Mouse (Mus musculus) kidney, embryonic 15.5 days (tissue): ENCODE data around the gene Slc39a11. TPM values are rescaled to one million over a fixed set of nuclear protein-coding genes. Genes with fewer than 3 reads are reported as not detected.

Experiments used
- ATAC-seq: fragments of 200-750 bp; cut with Nextera tagmentation; replicated peaks from 2 replicates; pipeline ENCODE4 v1.8.0; 2017; ENCODE audit warnings: moderate TSS enrichment; ENCODE audit not compliant: low FRiP score
- H3K27ac ChIP-seq: fragments of 300-500 bp; sonication (generic); 2 replicates; pipeline ENCODE4 v1.5.1; 2015; ENCODE audit warnings: mild to moderate bottlenecking, inconsistent platforms
- H3K27me3 ChIP-seq: fragments of 300-500 bp; sonication (generic); 2 replicates; pipeline ENCODE4 v1.6.1; 2015; ENCODE audit warnings: inconsistent platforms
- H3K36me3 ChIP-seq: fragments of 300-500 bp; sonication (generic); 2 replicates; pipeline ENCODE4 v1.6.1; 2015; ENCODE audit warnings: inconsistent platforms
- H3K4me1 ChIP-seq: fragments of 300-500 bp; sonication (generic); 2 replicates; pipeline ENCODE4 v1.6.1; 2015; ENCODE audit warnings: inconsistent platforms
- H3K4me2 ChIP-seq: fragments of 300-500 bp; sonication (generic); 2 replicates; pipeline ENCODE4 v1.6.1; 2015; ENCODE audit warnings: moderate library complexity, mild to moderate bottlenecking, inconsistent platforms
- H3K4me3 ChIP-seq: fragments of 300-500 bp; sonication (generic); replicated peaks from 2 replicates; pipeline ENCODE4 v1.5.1; 2015; ENCODE audit warnings: mild to moderate bottlenecking, inconsistent platforms
- H3K9ac ChIP-seq: fragments of 300-500 bp; sonication (generic); 2 replicates; pipeline ENCODE4 v1.6.1; 2015; ENCODE audit warnings: mild to moderate bottlenecking, inconsistent platforms
- H3K9me3 ChIP-seq: fragments of 300-500 bp; sonication (generic); replicated peaks from 2 replicates; pipeline ENCODE4 v1.6.1; 2016; ENCODE audit warnings: inconsistent platforms
- WGBS: fragments of 180-500 bp; shearing (Covaris S2); methylation state at CpG from one replicate; pipeline ENCODE4 v1.1.7; 2015; ENCODE audit warnings: mixed read lengths; 5-methylcytosine and 5-hydroxymethylcytosine counted together
- polyA plus RNA-seq: library from polyadenylated mRNA; unstranded; fragments of >200 nt; fragmentation: Nextera tagmentation; extraction: Ambion mirVana; gene quantifications from 2 replicates; pipeline ENCODE4 v1.2.1, GENCODE M21; 2015

Gene Slc39a11
- polyA plus RNA-seq, 1 experiment from 2014 or later = 22.2 TPM

GRCm38 (mm10) chr11:113431161-113431560 is 218.7 kb downstream of the Slc39a11 start:
- Histone ChIP-seq H3K27me3 (no peaks in the 10 kb centered on the region), H3K36me3 (no peaks in the 10 kb centered on the region), H3K9me3 (no peaks in the 10 kb centered on the region), H3K4me1 (no peaks in the 10 kb centered on the region), H3K4me3 (no peak overlapping the region), H3K27ac (no peak overlapping the region), H3K9ac (no peak overlapping the region), H3K4me2 (no peak overlapping the region)
- 65% methylated on average over 7 of the region's 7 CpGs for WGBS
- peak; percentile 40; the same call in 1 of the 2 replicates for ATAC-seq

DNA sequence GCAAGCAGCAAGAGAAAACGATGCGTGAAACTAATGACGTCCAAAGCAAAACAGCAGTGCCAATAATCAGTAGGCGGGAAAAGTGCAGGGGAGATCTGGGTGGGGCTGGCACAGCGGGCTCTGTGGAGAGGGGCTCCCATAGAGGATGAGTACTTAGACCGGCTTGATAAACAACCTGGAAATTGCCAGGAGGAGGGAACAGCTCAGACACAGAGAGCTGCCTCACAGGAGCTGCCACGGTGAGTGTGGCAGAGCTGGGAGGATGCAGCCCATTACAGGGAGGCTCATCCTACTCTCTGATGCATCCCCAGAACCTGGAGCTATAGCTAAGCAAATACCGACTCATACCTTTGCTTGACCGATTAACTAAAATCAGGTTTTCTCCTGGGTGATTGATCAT is 224.0 kb downstream of the Slc39a11 start:
- H3K27ac ChIP-seq = no peak overlapping the region
- no peaks in the 10 kb centered on the region for H3K27me3 ChIP-seq
- no peak overlapping the region for H3K9ac ChIP-seq
- no peaks in the 10 kb centered on the region for H3K36me3 ChIP-seq
- H3K4me3 ChIP-seq = no peak overlapping the region
- ATAC-seq = no peak
- WGBS = 43% methylated on average over 9 of the region's 9 CpGs
- H3K9me3 ChIP-seq = no peaks in the 10 kb centered on the region
- H3K4me2 ChIP-seq = no peak overlapping the region
- H3K4me1 ChIP-seq = peaks cover 10% of the 10 kb centered on the region

DNA sequence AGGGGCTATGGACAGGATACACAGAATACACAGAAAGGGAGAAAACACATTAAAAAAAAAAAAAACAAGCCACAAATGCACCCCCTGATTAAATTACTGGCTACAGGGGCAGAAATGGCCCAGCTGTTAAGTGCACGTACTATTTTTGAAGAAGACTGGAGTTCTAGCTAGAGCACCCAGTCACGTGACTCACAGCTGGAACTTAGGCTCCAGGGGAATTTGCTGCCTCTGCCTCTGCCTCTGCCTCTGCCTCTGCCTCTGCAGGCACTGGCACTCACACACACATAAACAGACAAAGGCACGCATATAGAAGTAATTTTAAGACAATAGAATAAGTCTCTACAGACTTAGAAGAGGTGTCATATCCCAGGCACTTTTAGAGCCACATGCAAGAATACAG is 224.4 kb downstream of the Slc39a11 start:
- H3K4me2 ChIP-seq = no peak overlapping the region
- no peak overlapping the region for H3K4me3 ChIP-seq
- no peaks in the 10 kb centered on the region for H3K27me3 ChIP-seq
- no peaks in the 10 kb centered on the region for H3K36me3 ChIP-seq
- no peak for ATAC-seq
- no peak overlapping the region for H3K27ac ChIP-seq
- no peak overlapping the region for H3K9ac ChIP-seq
- H3K4me1 ChIP-seq = peaks cover 10% of the 10 kb centered on the region
- no peaks in the 10 kb centered on the region for H3K9me3 ChIP-seq
- WGBS = 34% methylated on average over 3 of the region's 3 CpGs

- 50% methylated on average over 3 of the region's 4 CpGs for WGBS
- Histone ChIP-seq H3K4me1 (peaks cover 10% of the 10 kb centered on the region), H3K36me3 (no peaks in the 10 kb centered on the region), H3K9me3 (no peaks in the 10 kb centered on the region), H3K9ac (no peak overlapping the region), H3K27ac (no peak overlapping the region), H3K4me2 (no peak overlapping the region), H3K4me3 (no peak overlapping the region), H3K27me3 (no peaks in the 10 kb centered on the region)
- ATAC-seq = peak; percentile 49; the same call in 1 of the 2 replicates
Measured at GRCm38 (mm10) chr11:113424765-113425164, 225.1 kb downstream of the Slc39a11 start.

GRCm38 (mm10) chr11:113422598-113422997 is 227.3 kb downstream of the Slc39a11 start:
- H3K4me1 ChIP-seq = peaks cover 10% of the 10 kb centered on the region

DNA sequence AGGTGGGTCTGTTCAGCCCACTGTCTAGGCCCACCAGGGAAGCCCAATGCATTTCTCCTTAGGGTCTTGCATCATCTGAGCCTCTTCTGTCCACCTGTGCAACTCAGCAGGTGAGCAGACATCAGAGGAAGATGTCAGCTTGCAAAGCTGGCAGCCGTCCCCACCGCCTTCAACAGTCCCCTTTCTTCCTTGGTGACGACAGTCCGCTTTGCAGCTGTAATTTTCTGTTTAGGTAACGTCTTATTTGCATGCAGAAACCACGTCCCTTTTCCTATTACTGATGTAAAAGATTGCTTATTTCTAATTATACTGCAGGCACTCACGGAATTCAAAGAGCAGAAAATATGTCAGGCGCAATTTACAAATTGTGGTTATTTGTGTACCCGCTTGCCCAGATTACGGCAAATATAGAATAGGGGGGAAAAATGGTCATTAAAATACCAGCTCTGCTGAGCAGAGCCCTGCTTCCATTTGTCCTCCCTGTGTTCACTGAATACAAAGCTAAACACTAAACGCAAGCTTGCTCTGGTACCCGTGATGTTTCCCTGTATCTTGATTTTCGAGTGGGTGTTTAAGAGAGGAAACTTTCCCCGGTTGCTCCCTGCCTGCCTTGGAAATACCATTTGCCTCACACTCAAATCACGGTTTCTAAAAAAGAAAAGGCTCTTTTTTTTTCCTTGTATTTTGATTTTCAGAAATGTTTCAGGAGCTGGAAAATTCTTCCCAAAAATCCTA is 230.8 kb downstream of the Slc39a11 start:
- ATAC-seq = no peak
- H3K4me3 ChIP-seq = no peak overlapping the region
- 83% methylated on average over 15 of the region's 15 CpGs for WGBS

More at GRCm38 (mm10) chr11:113422598-113422997, 227.3 kb downstream of the Slc39a11 start:
- Histone ChIP-seq H3K4me3 (no peak overlapping the region), H3K27me3 (no peaks in the 10 kb centered on the region), H3K27ac (no peak overlapping the region), H3K9me3 (no peaks in the 10 kb centered on the region), H3K9ac (no peak overlapping the region), H3K36me3 (no peaks in the 10 kb centered on the region), H3K4me2 (no peak overlapping the region)
- 96% methylated on average over 7 of the region's 7 CpGs for WGBS
- ATAC-seq = no peak

DNA sequence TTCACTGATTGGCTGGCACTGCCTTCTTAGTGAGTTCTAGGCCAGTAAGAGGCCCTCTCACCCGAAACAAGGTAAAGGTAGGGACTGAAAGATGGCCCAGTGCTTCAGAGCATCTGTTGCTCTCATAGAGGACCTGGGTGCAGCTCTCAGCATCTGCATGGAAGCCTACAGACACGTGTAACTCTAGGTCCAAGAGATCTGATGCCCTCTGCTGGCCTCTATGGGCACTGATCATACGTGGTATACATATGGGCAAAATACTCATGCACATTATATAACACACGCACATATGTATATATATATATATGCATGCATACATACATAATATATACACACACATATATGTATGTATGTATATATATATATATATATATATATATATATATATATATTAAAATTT is 231.9 kb downstream of the Slc39a11 start:
- Histone ChIP-seq H3K4me2 (no peak overlapping the region), H3K27ac (no peak overlapping the region), H3K27me3 (no peaks in the 10 kb centered on the region), H3K4me3 (no peak overlapping the region), H3K9ac (no peak overlapping the region), H3K36me3 (no peaks in the 10 kb centered on the region), H3K9me3 (no peaks in the 10 kb centered on the region), H3K4me1 (no peaks in the 10 kb centered on the region)
- 86% methylated on average over 4 of the region's 4 CpGs for WGBS
- ATAC-seq = no peak

More for the DNA sequence above, 230.8 kb downstream of the Slc39a11 start:
- H3K9me3 ChIP-seq = no peaks in the 10 kb centered on the region
- H3K9ac ChIP-seq = no peak overlapping the region
- H3K27ac ChIP-seq = no peak overlapping the region
- no peak overlapping the region for H3K4me2 ChIP-seq
- H3K4me1 ChIP-seq = 0 out of 2 replicates have a peak, but pooled peaks cover under 1% of the 10 kb centered on the region
- H3K36me3 ChIP-seq = no peaks in the 10 kb centered on the region
- no peaks in the 10 kb centered on the region for H3K27me3 ChIP-seq

GRCm38 (mm10) chr11:113412545-113412944 is 237.3 kb downstream of the Slc39a11 start:
- Histone ChIP-seq H3K9me3 (no peaks in the 10 kb centered on the region), H3K36me3 (no peaks in the 10 kb centered on the region), H3K9ac (no peak overlapping the region), H3K4me2 (no peak overlapping the region), H3K27ac (no peak overlapping the region), H3K27me3 (no peaks in the 10 kb centered on the region), H3K4me3 (no peak overlapping the region), H3K4me1 (no peaks in the 10 kb centered on the region)
- ATAC-seq = no peak
- WGBS = 87% methylated on average over 4 of the region's 4 CpGs

GRCm38 (mm10) chr11:113411798-113412197 is 238.1 kb downstream of the Slc39a11 start:
- 70% methylated on average over 10 of the region's 10 CpGs for WGBS
- H3K27ac ChIP-seq = no peak overlapping the region
- H3K27me3 ChIP-seq = no peaks in the 10 kb centered on the region
- no peak overlapping the region for H3K4me3 ChIP-seq
- no peaks in the 10 kb centered on the region for H3K9me3 ChIP-seq
- H3K4me2 ChIP-seq = no peak overlapping the region
- no peaks in the 10 kb centered on the region for H3K36me3 ChIP-seq
- no peak for ATAC-seq
- H3K4me1 ChIP-seq = no peaks in the 10 kb centered on the region
- H3K9ac ChIP-seq = no peak overlapping the region

DNA sequence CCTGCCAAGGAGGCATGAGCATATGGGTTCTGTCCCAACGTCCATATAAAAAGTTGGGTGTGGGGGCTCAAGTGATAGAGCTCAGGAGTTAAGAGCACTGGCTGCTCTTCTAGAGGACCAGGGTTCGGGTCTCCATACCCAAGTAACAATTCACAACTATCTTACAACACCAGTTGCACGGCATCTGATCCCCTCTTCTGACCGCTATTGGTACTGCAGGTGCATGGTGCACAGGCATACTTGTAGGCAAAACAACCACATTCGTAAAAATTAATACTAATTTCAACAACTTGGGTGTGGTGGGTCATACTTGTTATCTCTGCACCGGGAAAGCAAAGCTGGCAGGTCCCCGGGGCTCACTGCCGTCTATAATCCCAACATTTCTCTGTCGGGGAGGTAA is 240.8 kb downstream of the Slc39a11 start:
- H3K4me2 ChIP-seq = no peak overlapping the region
- no peaks in the 10 kb centered on the region for H3K27me3 ChIP-seq
- no peak overlapping the region for H3K4me3 ChIP-seq
- H3K27ac ChIP-seq = no peak overlapping the region
- no peak overlapping the region for H3K9ac ChIP-seq
- H3K36me3 ChIP-seq = no peaks in the 10 kb centered on the region
- no peak for ATAC-seq
- H3K9me3 ChIP-seq = no peaks in the 10 kb centered on the region
- 93% methylated on average over 9 of the region's 9 CpGs for WGBS
- H3K4me1 ChIP-seq = no peaks in the 10 kb centered on the region

GRCm38 (mm10) chr11:113407474-113407873 is 242.4 kb downstream of the Slc39a11 start:
- whole genome bisulfite sequencing = 90% methylated on average over 4 of the region's 4 CpGs
- no peak for ATAC-seq
- H3K36me3 ChIP-seq = no peaks in the 10 kb centered on the region
- no peak overlapping the region for H3K9ac ChIP-seq
- H3K4me3 ChIP-seq = no peak overlapping the region
- H3K4me2 ChIP-seq = no peak overlapping the region
- H3K9me3 ChIP-seq = no peaks in the 10 kb centered on the region
- no peak overlapping the region for H3K27ac ChIP-seq
- H3K4me1 ChIP-seq = no peaks in the 10 kb centered on the region
- H3K27me3 ChIP-seq = no peaks in the 10 kb centered on the region

- H3K4me1 ChIP-seq = no peaks in the 10 kb centered on the region
- H3K27me3 ChIP-seq = no peaks in the 10 kb centered on the region
- WGBS = 90% methylated on average over 4 of the region's 4 CpGs
- no peak overlapping the region for H3K27ac ChIP-seq
- ATAC-seq = no peak
- H3K9me3 ChIP-seq = peaks cover 4% of the 10 kb centered on the region
- H3K4me2 ChIP-seq = no peak overlapping the region
- no peak overlapping the region for H3K9ac ChIP-seq
- no peak overlapping the region for H3K4me3 ChIP-seq
- H3K36me3 ChIP-seq = no peaks in the 10 kb centered on the region
Measured at GRCm38 (mm10) chr11:113400868-113401267, 249.0 kb downstream of the Slc39a11 start.

GRCm38 (mm10) chr11:113399601-113400000 is 250.3 kb downstream of the Slc39a11 start:
- no peak overlapping the region for H3K4me2 ChIP-seq
- H3K9ac ChIP-seq = no peak overlapping the region
- ATAC-seq = no peak
- H3K9me3 ChIP-seq = peaks cover 4% of the 10 kb centered on the region
- no peaks in the 10 kb centered on the region for H3K36me3 ChIP-seq
- H3K4me1 ChIP-seq = no peaks in the 10 kb centered on the region
- WGBS = 84% methylated on average over 11 of the region's 11 CpGs
- H3K27ac ChIP-seq = no peak overlapping the region
- H3K27me3 ChIP-seq = no peaks in the 10 kb centered on the region
- H3K4me3 ChIP-seq = no peak overlapping the region
